Mouse (Mus musculus) thymus, postnatal 10 days (tissue): Measurements from ENCODE around the gene Zpr1.

Experiments
- DNase-seq, 2 experiments: peaks; one replicate each; pipeline ENCODE4 v3.0.0; 2021; ENCODE audit warnings: low spot score in 2 of 2

Gene Zpr1

GRCm38 (mm10) chr9:46272677-46273454 is at the start of gene Zpr1:
TSS of gene Zpr1 (plus strand) at chr9:46273064.
- peak; percentile 83 to 84 for DNase-seq

- no peak for DNase-seq
These were observed 49.8 kb upstream of the Zpr1 start for GRCm38 (mm10) chr9:46223090-46223489.

- no peak for DNase-seq
These were observed 48.8 kb upstream of the Zpr1 start for GRCm38 (mm10) chr9:46224101-46224500.

GRCm38 (mm10) chr9:46224945-46225660 is 47.8 kb upstream of the Zpr1 start:
- DNase-seq: no peak

GRCm38 (mm10) chr9:46227064-46227614 is 45.7 kb upstream of the Zpr1 start:
- no peak for DNase-seq

- no peak for DNase-seq
These were observed 44.4 kb upstream of the Zpr1 start, which contains the start of gene Apoa1 for GRCm38 (mm10) chr9:46228491-46228890. TSS of gene Apoa1 (plus strand) at chr9:46228580.

- DNase-seq: peak; percentile 35 to 59
These were observed 43.1 kb upstream of the Zpr1 start for GRCm38 (mm10) chr9:46229573-46230449.

GRCm38 (mm10) chr9:46230450-46230975 is 42.4 kb upstream of the Zpr1 start:
- no peak for DNase-seq

- no peak for DNase-seq
These were observed 37.7 kb upstream of the Zpr1 start for GRCm38 (mm10) chr9:46235196-46235595.

- no peak for DNase-seq
These were observed 37.4 kb upstream of the Zpr1 start, which contains the start of gene Apoc3 for GRCm38 (mm10) chr9:46235596-46235648. TSS of gene Apoc3 (minus strand) at chr9:46235636.

- DNase-seq: no peak
These were observed 37.2 kb upstream of the Zpr1 start for GRCm38 (mm10) chr9:46235649-46236048.

- no peak for DNase-seq
These were observed 34.0 kb upstream of the Zpr1 start for GRCm38 (mm10) chr9:46238850-46239249.

- DNase-seq: no peak
These were observed 32.2 kb upstream of the Zpr1 start, which contains the start of gene Apoa4 for GRCm38 (mm10) chr9:46240526-46241153. TSS of gene Apoa4 (plus strand) at chr9:46240696.

- DNase-seq: no peak
These were observed 31.0 kb upstream of the Zpr1 start for GRCm38 (mm10) chr9:46241818-46242217.

- DNase-seq: no peak
These were observed 29.7 kb upstream of the Zpr1 start for GRCm38 (mm10) chr9:46243122-46243521.

- DNase-seq: no peak
These were observed 29.3 kb upstream of the Zpr1 start for GRCm38 (mm10) chr9:46243584-46243983.

- peak in 1 of 2 experiments; percentile 53 for DNase-seq
These were observed 26.0 kb upstream of the Zpr1 start for GRCm38 (mm10) chr9:46246752-46247324.

- no peak for DNase-seq
These were observed 16.7 kb upstream of the Zpr1 start for GRCm38 (mm10) chr9:46256177-46256576.

GRCm38 (mm10) chr9:46256658-46257385 is 16.0 kb upstream of the Zpr1 start:
- no peak for DNase-seq

GRCm38 (mm10) chr9:46257546-46257945 is 15.3 kb upstream of the Zpr1 start:
- DNase-seq: no peak
